Mouse (Mus musculus) thymus, postnatal 25 days (tissue): ENCODE data around the gene Olfr419.

Experiments
- DNase-seq: peaks from one replicate; pipeline ENCODE4 v3.0.0; 2022

Gene Olfr419

DNA sequence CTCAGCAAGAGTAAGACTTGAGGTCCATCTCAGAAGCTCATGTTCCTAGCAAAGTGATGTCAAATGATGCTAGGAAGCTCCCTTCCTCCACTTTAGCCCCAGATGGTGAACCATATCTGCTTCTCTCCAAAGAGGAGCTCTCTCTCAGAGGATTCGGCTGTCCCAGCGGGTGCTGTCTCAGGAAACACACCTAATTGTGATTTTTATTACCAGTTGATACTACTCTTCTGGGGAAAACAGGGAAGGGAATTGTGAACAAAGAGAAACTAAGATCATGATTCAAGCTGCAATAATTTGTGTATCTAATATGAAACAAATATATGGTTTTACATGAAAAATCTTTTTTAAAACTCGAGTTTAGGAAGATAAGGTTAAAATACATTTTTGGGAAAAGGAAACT, at the start of gene Olfr419:
Gene Olfr419 (minus strand): TSS at position 101 of the 400 bp plus-strand sequence.
- no peak for DNase-seq

- DNase-seq = no peak
Observed at GRCm38 (mm10) chr1:174270643-174271042, 18.8 kb upstream of the Olfr419 start.

- no peak for DNase-seq
Observed at GRCm38 (mm10) chr1:174269162-174269561, 17.3 kb upstream of the Olfr419 start.

- no peak for DNase-seq
Observed at GRCm38 (mm10) chr1:174267816-174268215, 16.0 kb upstream of the Olfr419 start.

GRCm38 (mm10) chr1:174250376-174250775, 1.5 kb downstream of the Olfr419 start:
- DNase-seq = no peak

DNA sequence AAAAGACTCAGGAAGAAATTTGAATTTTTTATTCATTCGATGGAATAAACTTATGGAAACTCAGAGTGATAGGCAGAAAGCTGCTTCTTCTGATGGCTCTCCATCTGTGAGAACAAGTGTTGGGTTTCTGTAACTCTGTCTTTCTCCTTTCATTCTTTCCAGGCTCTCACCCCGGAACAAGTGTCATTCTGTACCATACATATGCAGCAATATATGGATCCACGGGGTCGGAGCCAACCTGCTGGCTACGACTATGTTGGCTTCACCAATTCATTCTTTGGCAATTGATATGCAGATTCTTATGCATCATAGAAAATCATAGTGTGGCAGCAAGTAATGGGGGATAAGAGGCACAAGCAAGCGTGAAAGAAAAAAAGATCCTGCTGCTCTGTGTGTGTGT, 4.7 kb downstream of the Olfr419 start:
- no peak for DNase-seq

GRCm38 (mm10) chr1:174246080-174246479, 5.8 kb downstream of the Olfr419 start:
- no peak for DNase-seq

GRCm38 (mm10) chr1:174244621-174245020, 7.2 kb downstream of the Olfr419 start:
- no peak for DNase-seq

DNA sequence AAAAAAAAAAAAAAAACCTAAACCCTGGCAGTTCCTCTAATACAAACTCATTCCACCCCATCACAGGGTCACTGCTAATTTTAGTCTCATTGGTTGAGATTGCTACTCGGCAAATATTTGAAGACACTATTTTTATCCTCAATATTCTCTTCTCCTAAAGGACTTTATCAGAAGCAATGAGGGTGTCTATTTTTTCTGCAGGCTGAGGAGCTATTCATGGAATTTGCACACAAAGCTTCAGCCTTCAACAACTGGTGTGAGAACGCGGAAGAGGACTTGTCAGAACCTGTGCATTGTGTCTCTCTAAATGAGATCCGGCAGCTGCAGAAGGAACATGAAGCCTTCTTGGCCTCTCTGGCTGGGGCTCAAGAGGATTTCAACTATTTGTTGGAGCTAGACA, 11.9 kb downstream of the Olfr419 start:
- DNase-seq = no peak

GRCm38 (mm10) chr1:174216528-174217204, 35.2 kb downstream of the Olfr419 start:
- DNase-seq = no peak

- no peak for DNase-seq
Observed at GRCm38 (mm10) chr1:174215270-174216038, 36.4 kb downstream of the Olfr419 start.

DNA sequence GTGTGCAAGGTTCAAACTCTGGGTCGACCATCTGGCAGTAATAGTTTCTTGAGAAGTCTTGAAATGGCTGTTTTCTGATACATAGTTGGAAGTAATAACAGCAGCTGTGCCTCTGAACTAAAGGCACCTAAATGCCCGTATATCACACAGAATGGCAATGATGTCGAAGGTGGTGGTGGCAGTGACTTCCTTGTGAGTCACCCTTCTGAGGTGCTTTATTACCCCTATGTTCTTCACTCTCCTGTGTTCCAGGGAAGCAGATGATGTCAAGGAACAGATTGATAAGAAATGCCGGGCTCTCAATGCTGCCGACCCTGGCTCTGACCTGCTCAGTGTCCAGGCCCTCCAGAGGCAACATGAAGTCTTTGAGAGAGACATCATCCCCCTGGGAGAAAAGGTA, 39.6 kb downstream of the Olfr419 start:
- DNase-seq = no peak

DNA sequence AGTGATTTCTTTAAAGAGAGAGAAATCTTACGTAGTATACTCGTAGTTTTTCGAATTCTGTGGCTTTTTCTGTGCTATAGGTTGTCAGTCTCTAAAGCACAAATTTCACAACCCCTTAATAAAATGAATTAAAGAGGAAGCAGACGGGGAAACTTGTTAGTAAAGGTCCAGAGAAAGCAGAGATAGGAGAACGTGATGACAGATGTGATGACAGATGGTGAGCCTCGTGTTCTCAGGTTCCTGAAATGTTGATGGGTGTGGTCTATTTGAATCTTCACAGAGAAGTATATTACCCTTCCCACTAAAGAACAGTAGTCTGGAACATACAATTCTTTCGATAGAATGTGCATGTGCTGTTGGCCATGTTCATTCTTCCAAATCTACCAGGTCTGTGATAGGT, 47.2 kb downstream of the Olfr419 start:
- DNase-seq = no peak
